Comparison of ENCODE assay signal across 10 mouse cellular contexts in genomic region chr10:73826354-73826753, GRCm38 (mm10).
DNase-seq lines count a peak whose midpoint lies in the region; ATAC-seq and TF ChIP-seq lines count a peak whose summit lies in the region.
"Had no signal": no experiment of that assay in that cellular context is flagged by ENCODE, and none has a peak within 500 bp of the region (broad histone marks: within the 10 kb centered on the region; RNA-seq: fewer than 3 reads in every experiment).

No protein-coding gene starts in this region.

- H3K4me2 ChIP-seq in embryonic facial prominence, embryonic 11.5 days (ENCODE audit: low read depth, low read length), result no peak overlapping the region
- no peak overlapping the region for H3K4me2 ChIP-seq in midbrain, embryonic 11.5 days
- peak overlapping the region; percentile 38; the same call in 1 of the 2 replicates for H3K4me2 ChIP-seq in stomach, embryonic 15.5 days
- H3K4me2 ChIP-seq: embryonic facial prominence, embryonic 15.5 days had no signal

- H3K27ac ChIP-seq in embryonic facial prominence, embryonic 11.5 days (replicated peaks; ENCODE audit: low read depth, low read length), result no peak overlapping the region
- H3K27ac ChIP-seq in embryonic facial prominence, embryonic 10.5 days (replicated peaks), result no peak overlapping the region
- H3K27ac ChIP-seq in midbrain, embryonic 11.5 days (ENCODE audit: low read depth, low read length), result no peak overlapping the region
- no peak overlapping the region for H3K27ac ChIP-seq in midbrain, embryonic 10.5 days (replicated peaks)
- H3K27ac ChIP-seq in layer of hippocampus, adult 2 months, result peak overlapping the region; percentile 68
- no peak overlapping the region for H3K27ac ChIP-seq in stomach, embryonic 15.5 days
- no peak overlapping the region for H3K27ac ChIP-seq in gastrocnemius, adult 2 months
- H3K27ac ChIP-seq: embryonic facial prominence, embryonic 15.5 days had no signal

- no peaks in the 10 kb centered on the region for H3K36me3 ChIP-seq in embryonic facial prominence, embryonic 11.5 days (replicated peaks; ENCODE audit: control insufficient read depth, insufficient read depth, low read depth, low read length)
- no peaks in the 10 kb centered on the region for H3K36me3 ChIP-seq in embryonic facial prominence, embryonic 10.5 days (replicated peaks)
- no peaks in the 10 kb centered on the region for H3K36me3 ChIP-seq in midbrain, embryonic 11.5 days (ENCODE audit: control insufficient read depth, insufficient read depth, low read length)
- no peaks in the 10 kb centered on the region for H3K36me3 ChIP-seq in midbrain, embryonic 10.5 days
- H3K36me3 ChIP-seq in stomach, embryonic 15.5 days, result no peaks in the 10 kb centered on the region
- H3K36me3 ChIP-seq: embryonic facial prominence, embryonic 15.5 days had no signal

- ATAC-seq in embryonic facial prominence, embryonic 11.5 days (replicated peaks; ENCODE audit: insufficient number of reproducible peaks, low FRiP score, low TSS enrichment, low read depth), result 0 out of 2 replicates have a peak, but pooled peaks have one; percentile 62
- peak; percentile 41; the same call in 1 of the 2 replicates for ATAC-seq in midbrain, embryonic 11.5 days (ENCODE audit: low FRiP score)
- peak; percentile 71; the same call in 1 of the 2 replicates for ATAC-seq in stomach, embryonic 15.5 days (ENCODE audit: insufficient read depth, low FRiP score, low read depth)

- DNase-seq in embryonic facial prominence, embryonic 11.5 days (ENCODE audit: low spot score), result no peak
- no peak for DNase-seq in embryonic facial prominence, embryonic 10.5 days (ENCODE audit: low spot score)
- DNase-seq in midbrain, embryonic 11.5 days (ENCODE audit: low spot score, missing footprints), result no peak
- DNase-seq in midbrain, embryonic 10.5 days (ENCODE audit: low spot score), result no peak
- peak in 1 of 2 experiments; percentile 29 for DNase-seq in layer of hippocampus, adult 2 months (ENCODE audit: low spot score in 2 of 2)
- DNase-seq in thymus, postnatal 4 days, result no peak
- no peak for DNase-seq in gastrocnemius, adult 2 months
- DNase-seq: lung, postnatal 10 days had no signal

- no peak for TF ChIP-seq CTCF in layer of hippocampus, adult 2 months (conservative IDR thresholded peaks at IDR 0.05)
- TF ChIP-seq CTCF in gastrocnemius, adult 2 months (IDR thresholded peaks at IDR 0.05), result no peak

- H3K9ac ChIP-seq in embryonic facial prominence, embryonic 11.5 days (replicated peaks; ENCODE audit: low read length), result no peak overlapping the region
- no peak overlapping the region for H3K9ac ChIP-seq in midbrain, embryonic 11.5 days (ENCODE audit: low read length)
- H3K9ac ChIP-seq in stomach, embryonic 15.5 days, result no peak overlapping the region
- H3K9ac ChIP-seq: embryonic facial prominence, embryonic 15.5 days had no signal

- no peaks in the 10 kb centered on the region for H3K27me3 ChIP-seq in embryonic facial prominence, embryonic 11.5 days (ENCODE audit: control insufficient read depth, insufficient read depth, low read length)
- peaks cover 15% of the 10 kb centered on the region; the same call in 1 of the 2 replicates for H3K27me3 ChIP-seq in embryonic facial prominence, embryonic 10.5 days (replicated peaks; ENCODE audit: low read depth, poor library complexity, severe bottlenecking)
- H3K27me3 ChIP-seq in midbrain, embryonic 11.5 days (ENCODE audit: control insufficient read depth, insufficient read depth, low read length), result no peaks in the 10 kb centered on the region
- no peaks in the 10 kb centered on the region for H3K27me3 ChIP-seq in midbrain, embryonic 10.5 days (ENCODE audit: low read depth, poor library complexity, severe bottlenecking)
- H3K27me3 ChIP-seq in stomach, embryonic 15.5 days (replicated peaks), result no peaks in the 10 kb centered on the region

- no peaks in the 10 kb centered on the region; the same call in 1 of the 2 replicates for H3K4me1 ChIP-seq in embryonic facial prominence, embryonic 11.5 days (ENCODE audit: control insufficient read depth, insufficient read depth, low read length)
- H3K4me1 ChIP-seq in embryonic facial prominence, embryonic 10.5 days, result peaks cover 8% of the 10 kb centered on the region
- no peaks in the 10 kb centered on the region for H3K4me1 ChIP-seq in midbrain, embryonic 11.5 days (ENCODE audit: control insufficient read depth, insufficient read depth, low read length)
- peaks cover 5% of the 10 kb centered on the region for H3K4me1 ChIP-seq in midbrain, embryonic 10.5 days
- H3K4me1 ChIP-seq in stomach, embryonic 15.5 days, result no peaks in the 10 kb centered on the region
- H3K4me1 ChIP-seq: embryonic facial prominence, embryonic 15.5 days had no signal

- 48% methylated on average over 8 of the region's 8 CpGs for WGBS in embryonic facial prominence, embryonic 11.5 days
- WGBS in embryonic facial prominence, embryonic 10.5 days, result 53% methylated on average over 8 of the region's 8 CpGs
- WGBS in midbrain, embryonic 11.5 days, result 69% methylated on average over 8 of the region's 8 CpGs
- 75% methylated on average over 8 of the region's 8 CpGs for WGBS in midbrain, embryonic 10.5 days
- WGBS in stomach, embryonic 15.5 days, result 45% methylated on average over 8 of the region's 8 CpGs

- no peaks in the 10 kb centered on the region for H3K9me3 ChIP-seq in embryonic facial prominence, embryonic 11.5 days (replicated peaks; ENCODE audit: control insufficient read depth, low read length)
- no peaks in the 10 kb centered on the region for H3K9me3 ChIP-seq in embryonic facial prominence, embryonic 10.5 days
- no peaks in the 10 kb centered on the region for H3K9me3 ChIP-seq in midbrain, embryonic 11.5 days (ENCODE audit: control insufficient read depth, low read length)
- H3K9me3 ChIP-seq in midbrain, embryonic 10.5 days (replicated peaks), result no peaks in the 10 kb centered on the region
- no peaks in the 10 kb centered on the region for H3K9me3 ChIP-seq in stomach, embryonic 15.5 days
- H3K9me3 ChIP-seq: embryonic facial prominence, embryonic 15.5 days had no signal

- intact Hi-C loops in gastrocnemius, adult 2 months (cut with DNase I), result no loop called here

- H3K4me3 ChIP-seq in embryonic facial prominence, embryonic 11.5 days (ENCODE audit: low read depth, low read length), result no peak overlapping the region
- no peak overlapping the region for H3K4me3 ChIP-seq in embryonic facial prominence, embryonic 10.5 days
- H3K4me3 ChIP-seq in midbrain, embryonic 11.5 days (ENCODE audit: low read depth, low read length), result no peak overlapping the region
- no peak overlapping the region for H3K4me3 ChIP-seq in midbrain, embryonic 10.5 days
- H3K4me3 ChIP-seq in layer of hippocampus, adult 2 months, result peak overlapping the region; percentile 17
- peak overlapping the region; percentile 27 for H3K4me3 ChIP-seq in stomach, embryonic 15.5 days (replicated peaks)
- H3K4me3 ChIP-seq in gastrocnemius, adult 2 months, result no peak overlapping the region
- H3K4me3 ChIP-seq: embryonic facial prominence, embryonic 15.5 days had no signal

Comparison
In these comparisons a context has a peak if more than half of its experiments do, and no peak if none do; other contexts are left out.
1. H3K4me3 ChIP-seq: peak in layer of hippocampus, adult 2 months (single experiment) and stomach, embryonic 15.5 days (single experiment); none in embryonic facial prominence, embryonic 11.5 days (single experiment), embryonic facial prominence, embryonic 10.5 days (single experiment), midbrain, embryonic 11.5 days (single experiment), midbrain, embryonic 10.5 days (single experiment) and gastrocnemius, adult 2 months (single experiment).
2. Peak in every context shown above with its lines, with median percentiles within 50 percentile points of each other: ATAC-seq.